Mouse (Mus musculus): ENCODE measurements around the gene Acyp1. TPM values are rescaled to one million over a fixed set of nuclear protein-coding genes. Genes with fewer than 3 reads are reported as not detected.

Gene Acyp1
- total and polyA plus RNA-seq, 2 experiments from 2014 or later: 18.2 to 50.9 TPM

DNA sequence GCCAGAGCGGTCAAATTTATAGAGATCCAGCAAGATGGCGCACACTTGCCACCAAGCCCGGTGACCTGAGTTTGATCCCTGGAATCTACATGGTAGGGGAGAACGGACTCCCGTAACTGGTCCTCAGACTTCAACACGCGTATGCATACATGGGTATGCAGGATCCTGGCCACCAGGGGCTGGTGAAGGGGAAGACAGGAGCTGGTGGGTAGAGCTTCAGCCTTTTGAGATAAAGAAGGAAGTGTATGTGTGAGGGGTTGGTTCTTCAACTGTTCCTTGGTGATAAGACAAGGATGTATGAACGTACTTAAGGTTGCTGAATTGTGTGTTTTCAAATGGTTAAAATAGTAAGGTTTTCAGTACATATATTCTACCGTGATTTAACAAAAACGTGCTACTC is 9.3 kb downstream of the Acyp1 start:
- Histone ChIP-seq H3K9me3 (ENCODE audit: low read length) (no peaks in the 10 kb centered on the region), H3K27ac (no peak overlapping the region), H3K4me2 (ENCODE audit: low read depth, low read length) (no peak overlapping the region), H3K4me1 (ENCODE audit: insufficient read depth, low read length) (no peaks in the 10 kb centered on the region), H3K4me3 (ENCODE audit: low read length) (no peak overlapping the region), H3K27me3 (ENCODE audit: insufficient read depth, low read length) (no peaks in the 10 kb centered on the region), H3K36me3 (ENCODE audit: insufficient read depth, low read length) (no peaks in the 10 kb centered on the region), H3K9ac (replicated peaks; ENCODE audit: low read length) (no peak overlapping the region)
- WGBS: 94% methylated on average over 10 of the region's 10 CpGs
- DNase-seq (ENCODE audit: low spot score) (no peak), ATAC-seq (no peak)
- peak; percentile 16; the same call in 1 of the 2 replicates for TF ChIP-seq CTCF (IDR thresholded peaks at IDR 0.05; ENCODE audit: low read depth)

DNA sequence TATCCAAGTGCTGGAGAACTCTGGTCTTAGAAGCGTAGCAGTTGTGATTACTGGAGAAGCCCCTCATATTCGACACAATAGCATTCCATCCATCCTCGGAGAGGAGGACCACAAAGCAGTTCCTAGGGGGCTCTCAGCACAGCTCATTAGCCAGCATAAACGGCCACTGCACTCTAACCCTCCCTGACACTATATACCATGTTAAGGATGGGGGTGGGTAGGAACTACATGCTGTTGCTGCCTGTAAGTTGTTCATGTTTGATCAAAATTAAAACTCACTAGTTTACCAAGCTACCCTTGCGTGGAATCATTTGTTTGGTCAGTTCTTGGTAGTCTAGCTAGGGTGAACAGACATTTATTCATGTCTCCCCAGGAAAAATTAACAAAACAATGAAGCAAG is 12.0 kb downstream of the Acyp1 start:
- WGBS: 61% methylated on average over 5 of the region's 5 CpGs
- no peak for TF ChIP-seq CTCF (IDR thresholded peaks at IDR 0.05; ENCODE audit: low read depth)
- Histone ChIP-seq H3K4me3 (ENCODE audit: low read length) (no peak overlapping the region), H3K9me3 (ENCODE audit: low read length) (no peaks in the 10 kb centered on the region), H3K27me3 (ENCODE audit: insufficient read depth, low read length) (no peaks in the 10 kb centered on the region), H3K4me2 (ENCODE audit: low read depth, low read length) (no peak overlapping the region), H3K9ac (replicated peaks; ENCODE audit: low read length) (no peak overlapping the region), H3K27ac (no peak overlapping the region), H3K36me3 (ENCODE audit: insufficient read depth, low read length) (no peaks in the 10 kb centered on the region), H3K4me1 (ENCODE audit: insufficient read depth, low read length) (no peaks in the 10 kb centered on the region)
- ATAC-seq (no peak), DNase-seq (ENCODE audit: low spot score) (no peak)

DNA sequence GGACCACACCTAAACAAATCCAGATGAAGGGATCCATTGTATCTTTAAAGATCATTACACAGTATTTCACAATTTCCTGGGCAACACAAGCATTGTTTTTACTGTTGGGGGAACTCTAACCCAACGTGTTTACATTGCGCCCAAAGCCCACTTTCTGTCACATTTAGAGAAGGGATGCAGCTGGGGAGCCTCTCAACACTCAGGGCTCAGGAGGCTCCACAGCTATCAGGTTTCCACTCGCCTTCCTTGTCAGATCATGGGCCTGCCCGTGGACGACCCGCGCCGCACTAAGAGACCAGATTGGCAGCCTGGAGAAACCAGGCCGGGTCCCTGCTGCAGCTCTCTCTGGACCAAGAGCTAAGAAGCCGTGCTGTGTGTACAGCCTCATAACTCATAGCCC is 14.7 kb downstream of the Acyp1 start:
- H3K4me2 ChIP-seq (ENCODE audit: low read depth, low read length): no peak overlapping the region
- no peaks in the 10 kb centered on the region; the same call in 1 of the 2 replicates for H3K4me1 ChIP-seq (ENCODE audit: insufficient read depth, low read length)
- ATAC-seq (no peak), DNase-seq (ENCODE audit: low spot score) (no peak)
- WGBS: 91% methylated on average over 10 of the region's 10 CpGs
- no peak for TF ChIP-seq CTCF (IDR thresholded peaks at IDR 0.05; ENCODE audit: low read depth)
- H3K9ac ChIP-seq (replicated peaks; ENCODE audit: low read length): no peak overlapping the region
- no peak overlapping the region for H3K27ac ChIP-seq
- no peaks in the 10 kb centered on the region for H3K36me3 ChIP-seq (ENCODE audit: insufficient read depth, low read length)
- H3K9me3 ChIP-seq (ENCODE audit: low read length): no peaks in the 10 kb centered on the region
- H3K27me3 ChIP-seq (ENCODE audit: insufficient read depth, low read length): no peaks in the 10 kb centered on the region
- no peak overlapping the region for H3K4me3 ChIP-seq (ENCODE audit: low read length)

DNA sequence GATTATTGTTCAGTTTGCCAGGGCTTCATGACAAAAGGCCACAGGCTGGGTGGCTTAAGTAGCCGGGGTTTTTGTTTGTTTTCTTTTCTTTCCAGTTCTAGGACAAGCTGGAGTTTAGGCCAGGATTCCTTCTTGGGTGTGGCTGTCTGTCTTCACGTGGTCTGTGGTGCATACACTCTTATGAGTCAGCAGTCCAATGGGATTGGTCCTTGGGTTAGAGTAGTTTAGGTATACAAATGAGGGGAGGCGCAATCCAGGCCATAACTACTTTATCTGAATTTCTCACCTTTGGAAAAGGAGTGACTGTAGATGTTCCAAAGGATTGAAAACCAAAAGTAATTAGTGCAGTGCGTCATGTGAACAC is 16.4 kb downstream of the Acyp1 start:
- no peak overlapping the region for H3K4me3 ChIP-seq (ENCODE audit: low read length)
- H3K4me2 ChIP-seq (ENCODE audit: low read depth, low read length): no peak overlapping the region
- H3K9me3 ChIP-seq (ENCODE audit: low read length): no peaks in the 10 kb centered on the region
- H3K9ac ChIP-seq (replicated peaks; ENCODE audit: low read length): no peak overlapping the region
- H3K27me3 ChIP-seq (ENCODE audit: insufficient read depth, low read length): no peaks in the 10 kb centered on the region
- H3K36me3 ChIP-seq (ENCODE audit: insufficient read depth, low read length): no peaks in the 10 kb centered on the region
- ATAC-seq (no peak), DNase-seq (ENCODE audit: low spot score) (no peak)
- no peak overlapping the region for H3K27ac ChIP-seq
- 80% methylated on average over 4 of the region's 4 CpGs for WGBS
- no peaks in the 10 kb centered on the region; the same call in 1 of the 2 replicates for H3K4me1 ChIP-seq (ENCODE audit: insufficient read depth, low read length)
- TF ChIP-seq CTCF (IDR thresholded peaks at IDR 0.05; ENCODE audit: low read depth): no peak

DNA sequence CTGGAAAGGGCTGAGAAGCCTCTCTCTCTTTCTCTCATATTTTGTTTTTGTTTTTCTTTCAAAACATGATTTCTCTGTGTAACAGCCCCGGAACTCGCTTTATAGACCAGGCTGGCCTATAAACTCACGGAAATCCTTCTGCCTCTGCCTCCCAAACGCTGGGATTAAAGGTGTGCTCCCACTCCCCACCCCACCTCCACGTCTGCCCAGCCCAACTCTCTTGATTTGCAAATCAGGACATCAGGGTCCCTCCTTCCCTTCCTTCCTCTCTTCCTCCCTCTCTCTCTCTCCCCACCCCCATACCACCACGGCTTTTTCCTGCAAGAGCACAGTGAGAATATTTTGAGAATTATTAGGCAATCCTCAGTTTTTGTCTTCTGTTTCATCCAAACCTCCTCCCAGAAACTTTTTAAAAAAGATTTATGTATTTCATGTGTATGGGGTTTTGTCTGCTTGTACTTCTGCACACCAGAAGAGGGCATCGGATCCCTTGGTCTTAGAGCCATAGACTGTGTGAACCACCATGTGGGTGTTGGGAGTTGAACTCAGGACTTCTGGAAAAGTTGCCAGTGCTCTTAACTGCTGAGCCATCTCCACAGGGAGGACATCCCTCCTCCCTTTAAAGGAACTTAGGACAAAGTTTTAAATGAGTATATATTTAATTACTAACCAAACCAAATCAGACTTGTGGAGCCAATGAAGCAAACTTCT is 17.0 kb downstream of the Acyp1 start:
- Histone ChIP-seq H3K4me2 (ENCODE audit: low read depth, low read length) (no peak overlapping the region), H3K27ac (no peak overlapping the region), H3K4me1 (ENCODE audit: insufficient read depth, low read length) (no peaks in the 10 kb centered on the region; the same call in 1 of the 2 replicates), H3K4me3 (ENCODE audit: low read length) (no peak overlapping the region), H3K9me3 (ENCODE audit: low read length) (no peaks in the 10 kb centered on the region), H3K27me3 (ENCODE audit: insufficient read depth, low read length) (no peaks in the 10 kb centered on the region), H3K36me3 (ENCODE audit: insufficient read depth, low read length) (no peaks in the 10 kb centered on the region), H3K9ac (replicated peaks; ENCODE audit: low read length) (no peak overlapping the region)
- 78% methylated on average over 7 of the region's 7 CpGs for WGBS
- TF ChIP-seq CTCF (IDR thresholded peaks at IDR 0.05; ENCODE audit: low read depth): no peak
- DNase-seq (ENCODE audit: low spot score) (no peak), ATAC-seq (no peak)

DNA sequence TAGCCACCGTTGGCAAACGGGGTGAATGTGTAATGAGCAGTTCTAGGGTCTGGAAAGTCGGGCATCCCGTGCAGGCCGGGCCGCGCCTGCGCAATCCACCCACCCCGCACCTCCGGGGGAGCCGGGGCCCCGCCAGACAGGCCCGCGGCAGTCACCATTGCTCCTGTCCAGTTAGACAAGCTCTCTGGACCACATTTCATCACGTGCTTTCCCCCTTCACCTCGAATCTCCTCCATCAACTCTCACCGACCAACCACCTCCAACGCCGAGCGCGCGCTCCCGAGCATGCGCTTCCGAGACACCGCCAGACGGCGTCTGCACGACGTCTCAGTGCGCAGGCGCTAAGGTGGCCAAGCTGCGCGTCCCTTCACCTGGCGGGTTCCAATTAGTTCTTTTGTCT is 17.9 kb downstream of the Acyp1 start, which contains the start of gene Mlh3:
Gene Mlh3, minus strand, starts transcription at position 281 of the 400 bp plus-strand sequence.
- peak; percentile 68 for TF ChIP-seq CTCF (IDR thresholded peaks at IDR 0.05; ENCODE audit: low read depth)
- Histone ChIP-seq H3K4me2 (ENCODE audit: low read depth, low read length) (peak within 1 kb of the TSS; percentile 55), H3K27ac (peak within 1 kb of the TSS; percentile 61), H3K4me3 (ENCODE audit: low read length) (peak within 1 kb of the TSS; percentile 46), H3K9ac (replicated peaks; ENCODE audit: low read length) (peak within 1 kb of the TSS; percentile 47), H3K27me3 (ENCODE audit: insufficient read depth, low read length) (no peaks in the 10 kb centered on the region), H3K4me1 (ENCODE audit: insufficient read depth, low read length) (no peaks in the 10 kb centered on the region; the same call in 1 of the 2 replicates), H3K9me3 (ENCODE audit: low read length) (no peaks in the 10 kb centered on the region), H3K36me3 (ENCODE audit: insufficient read depth, low read length) (no peaks in the 10 kb centered on the region)
- ATAC-seq: peak; percentile 96
- WGBS: under 1% methylated on average over 35 of the region's 35 CpGs
- peak; percentile 95 for DNase-seq (ENCODE audit: low spot score)

DNA sequence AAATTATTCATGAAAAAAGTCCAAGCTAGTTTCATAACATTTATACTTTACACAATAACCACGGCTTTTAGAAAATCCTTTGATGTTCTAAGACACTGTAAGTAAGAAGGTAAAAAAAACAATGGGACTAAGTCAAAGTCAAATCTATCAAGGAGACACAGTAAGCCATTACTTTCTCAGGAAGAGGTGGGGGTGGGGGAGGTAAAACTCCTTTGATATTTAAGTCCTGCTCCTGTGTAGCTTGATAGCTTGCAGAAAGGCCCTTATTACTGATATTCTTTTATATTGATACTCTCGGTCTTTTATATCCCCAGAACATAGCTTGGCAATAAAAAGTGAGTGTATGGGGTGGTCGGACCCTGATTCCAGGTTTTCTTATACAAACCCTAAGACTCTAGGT is 18.4 kb downstream of the Acyp1 start:
- ATAC-seq (no peak), DNase-seq (ENCODE audit: low spot score) (no peak)
- peak overlapping the region; percentile 47 for H3K9ac ChIP-seq (replicated peaks; ENCODE audit: low read length)
- peak overlapping the region; percentile 61 for H3K27ac ChIP-seq
- no peak for TF ChIP-seq CTCF (IDR thresholded peaks at IDR 0.05; ENCODE audit: low read depth)
- H3K9me3 ChIP-seq (ENCODE audit: low read length): no peaks in the 10 kb centered on the region
- peak overlapping the region; percentile 46 for H3K4me3 ChIP-seq (ENCODE audit: low read length)
- WGBS: 52% methylated on average over 3 of the region's 3 CpGs
- no peaks in the 10 kb centered on the region for H3K36me3 ChIP-seq (ENCODE audit: insufficient read depth, low read length)
- H3K27me3 ChIP-seq (ENCODE audit: insufficient read depth, low read length): no peaks in the 10 kb centered on the region
- H3K4me2 ChIP-seq (ENCODE audit: low read depth, low read length): peak overlapping the region; percentile 55
- no peaks in the 10 kb centered on the region; the same call in 1 of the 2 replicates for H3K4me1 ChIP-seq (ENCODE audit: insufficient read depth, low read length)

Data from hindbrain, postnatal 0 days (tissue).